Mouse (Mus musculus): ENCODE data around the gene Klk9.

- no peak for TF ChIP-seq CTCF (IDR thresholded peaks at IDR 0.05; ENCODE audit: insufficient read depth, low read depth, low read length)
- TF ChIP-seq POLR2A (IDR thresholded peaks at IDR 0.05; ENCODE audit: insufficient read depth, low read depth, low read length) = no peak
Observed at GRCm38 (mm10) chr7:43810994-43811393, 19.3 kb downstream of the Klk9 start, which contains the start of gene Klk7.

Data from olfactory bulb, adult 2 months (tissue).